Mouse (Mus musculus): ENCODE data around the gene Cbwd1. TPM values are rescaled to one million over a fixed set of nuclear protein-coding genes. Genes with fewer than 3 reads are reported as not detected.

Cbwd1 gene
- polyA plus RNA-seq (2017; shearing (Covaris generic)) = 10 to 100 TPM; 16.6 to 33.1 (median 21.7) TPM

- ATAC-seq = peak; percentile 99
Observed at GRCm38 (mm10) chr19:24961172-24961962, at the start of gene Cbwd1. TSS of gene Cbwd1 (minus strand) at chr19:24961610.

DNA sequence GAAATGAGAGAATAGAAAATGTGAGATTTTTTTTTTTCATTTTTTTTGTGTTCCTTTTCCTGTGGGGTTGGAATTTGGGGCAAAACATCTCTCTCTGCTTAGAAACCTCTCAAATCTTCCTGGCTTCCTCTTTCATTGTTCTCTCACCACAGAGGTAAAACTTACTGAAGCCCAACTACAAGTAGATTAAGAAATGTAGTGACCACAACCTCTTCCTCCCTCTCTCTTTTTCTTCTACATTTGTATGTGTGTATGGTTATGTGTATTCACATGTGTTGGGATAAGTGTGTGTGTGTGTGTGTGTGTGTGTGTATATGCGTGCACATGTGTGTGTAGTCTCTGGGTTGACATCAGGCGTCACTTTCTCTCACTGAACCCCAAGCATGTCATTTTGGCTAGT, 47.1 kb upstream of the Cbwd1 start:
- no peak for ATAC-seq

GRCm38 (mm10) chr19:25006686-25007085, 45.3 kb upstream of the Cbwd1 start:
- no peak for ATAC-seq

GRCm38 (mm10) chr19:25003810-25004209, 42.4 kb upstream of the Cbwd1 start:
- no peak for ATAC-seq

GRCm38 (mm10) chr19:25002828-25003227, 41.4 kb upstream of the Cbwd1 start:
- no peak for ATAC-seq

DNA sequence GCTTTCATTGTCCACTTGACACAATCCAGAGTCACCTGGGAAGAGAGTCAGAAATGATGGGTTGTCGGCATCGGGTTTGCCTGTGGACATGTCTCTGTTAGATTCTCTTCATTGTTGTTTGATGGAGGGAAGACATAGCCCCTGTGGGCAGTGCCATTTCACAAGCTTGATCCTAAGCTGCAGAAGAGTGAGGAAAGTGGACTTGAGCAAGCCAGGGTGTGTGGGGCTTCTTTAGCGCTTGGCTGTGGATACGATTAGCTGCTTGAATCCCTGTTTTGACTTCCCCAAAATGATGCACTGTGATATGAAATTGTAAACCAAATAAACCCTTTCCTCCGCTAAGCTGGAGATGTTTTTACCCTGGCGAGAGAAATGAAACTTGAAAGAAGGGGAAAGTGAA, 40.6 kb upstream of the Cbwd1 start:
- ATAC-seq = no peak

GRCm38 (mm10) chr19:25000153-25000552, 38.7 kb upstream of the Cbwd1 start:
- ATAC-seq = no peak

DNA sequence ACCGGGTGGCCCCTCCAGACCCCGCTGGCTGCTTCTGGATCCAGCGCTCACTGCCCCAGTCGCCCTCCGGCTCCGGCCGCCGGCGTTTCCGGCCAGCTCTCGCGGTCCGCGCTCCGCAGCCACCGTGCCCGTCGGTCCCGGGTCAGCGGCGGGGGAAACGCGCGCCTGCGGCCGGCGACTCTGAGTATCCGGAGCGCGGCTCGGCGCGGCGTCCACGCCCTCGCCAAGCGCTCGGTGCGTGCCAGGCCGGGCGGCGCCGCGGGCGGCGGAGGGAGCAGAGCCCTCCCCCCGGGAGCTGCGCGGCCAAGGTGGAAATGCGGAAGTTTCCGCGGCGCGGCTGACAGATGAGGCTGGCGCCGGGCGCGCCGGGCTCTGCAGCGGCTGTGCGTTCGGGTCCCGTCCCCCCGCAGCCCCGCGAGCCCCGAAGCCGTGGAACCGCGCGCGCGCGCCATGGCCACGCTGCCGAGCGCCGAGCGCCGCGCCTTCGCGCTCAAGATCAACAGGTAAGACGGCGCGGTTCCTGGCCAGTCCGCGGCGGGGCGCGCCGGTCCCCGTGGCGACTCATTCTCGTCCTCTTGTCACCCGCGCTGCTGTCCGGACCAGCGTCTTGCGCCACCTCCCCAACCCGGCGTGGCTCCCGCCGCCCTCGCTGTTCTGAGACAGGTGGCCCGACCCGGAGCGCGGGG, 37.9 kb upstream of the Cbwd1 start, which contains the start of gene Dock8:
Gene Dock8, plus strand, starts transcription at position 334 of the 686 bp plus-strand sequence.
- peak; percentile 76 for ATAC-seq

DNA sequence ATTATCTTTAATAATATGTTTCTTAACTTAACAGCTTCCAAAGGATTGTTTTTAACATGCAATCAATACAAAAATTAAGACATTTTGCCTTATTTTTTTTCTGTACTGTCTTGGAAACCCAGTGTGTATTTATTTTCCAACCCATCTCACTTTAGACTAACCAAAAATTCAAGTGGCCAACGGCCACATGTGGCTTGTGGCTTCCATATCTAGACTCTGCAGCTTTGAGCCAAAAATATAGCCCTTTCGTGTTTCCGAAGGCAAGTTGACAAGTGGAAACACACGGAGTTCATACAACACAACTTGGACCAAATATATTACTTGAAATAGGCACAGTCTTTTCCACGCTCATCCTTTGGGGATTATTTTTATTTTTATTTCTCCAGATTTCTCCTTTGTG, 37.2 kb upstream of the Cbwd1 start:
- ATAC-seq = no peak

DNA sequence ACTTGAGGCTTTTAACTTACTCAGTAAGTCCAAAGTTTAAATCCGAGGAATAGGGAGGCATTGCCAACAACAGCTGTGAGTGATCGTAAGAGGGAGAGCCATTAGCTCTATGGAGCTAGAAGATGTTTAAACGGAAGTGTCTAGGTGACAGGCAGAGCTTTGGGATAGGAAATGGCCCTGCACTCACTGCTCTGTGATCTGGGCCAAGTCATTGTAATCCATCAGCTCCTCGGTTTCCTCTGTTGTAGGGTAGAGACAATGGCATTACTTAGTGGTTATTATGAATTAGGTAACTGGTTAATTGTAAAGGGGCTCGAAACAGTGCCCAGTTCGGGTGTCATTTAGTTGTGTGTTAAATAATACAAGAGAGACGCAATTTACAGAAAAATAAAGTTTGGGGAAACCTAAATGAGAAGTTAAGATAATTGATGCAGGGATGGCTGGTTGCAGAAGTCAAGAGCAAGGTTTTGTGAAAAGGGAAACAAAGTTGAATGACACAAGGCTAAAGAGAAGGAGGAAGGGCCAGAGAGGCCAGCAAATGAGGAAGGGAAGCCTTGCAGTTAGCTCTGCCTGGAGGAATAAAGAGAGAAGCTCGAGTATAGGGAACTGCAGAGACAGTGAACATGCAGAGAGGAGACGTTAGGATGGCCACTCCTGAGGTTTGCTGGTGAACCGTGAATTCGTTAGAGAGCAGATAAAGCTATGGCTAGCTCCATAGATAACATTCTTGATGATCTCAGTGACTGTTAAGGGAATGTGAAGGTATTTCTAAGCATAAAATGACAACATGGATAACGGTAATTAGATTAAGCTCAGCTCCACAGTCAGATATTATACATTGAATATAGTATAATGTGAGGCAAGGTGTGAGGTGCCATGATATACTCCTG, 35.6 kb upstream of the Cbwd1 start:
- ATAC-seq = no peak

GRCm38 (mm10) chr19:24994900-24995299, 33.5 kb upstream of the Cbwd1 start:
- ATAC-seq = no peak

- ATAC-seq = no peak
Observed at GRCm38 (mm10) chr19:24993526-24993925, 32.1 kb upstream of the Cbwd1 start.

DNA sequence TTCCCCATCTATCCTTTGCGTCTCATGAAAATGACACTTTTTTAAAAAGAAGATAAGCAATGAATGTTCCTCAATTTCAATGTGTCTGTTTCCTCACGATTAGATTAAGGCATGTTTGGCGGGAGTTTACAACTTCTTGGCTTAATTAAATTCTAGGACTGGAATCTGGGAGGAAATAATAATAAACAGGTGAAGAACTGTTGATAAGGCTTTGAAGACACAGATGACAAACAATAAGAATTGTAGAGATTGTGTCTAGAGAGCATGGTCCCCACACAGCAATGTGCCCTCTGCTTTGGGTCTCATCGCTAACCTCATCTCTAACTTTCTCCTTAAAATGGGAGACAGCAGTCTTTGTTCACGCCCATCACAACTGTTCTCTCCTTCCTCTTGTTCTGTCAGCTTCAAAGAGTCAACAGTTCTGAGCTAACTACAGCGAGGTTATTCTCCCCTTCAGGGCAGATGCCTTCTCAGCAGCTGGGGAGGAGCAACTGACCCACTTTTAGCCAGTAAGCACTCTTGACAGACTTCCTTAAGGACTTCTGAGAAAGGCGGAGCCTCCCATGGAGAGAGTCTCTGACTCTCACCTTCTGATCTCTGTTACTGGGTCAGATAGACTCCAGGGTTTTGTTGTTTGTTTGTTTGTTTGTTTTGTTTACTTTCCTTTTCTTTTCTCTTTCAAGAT, 28.9 kb upstream of the Cbwd1 start:
- no peak for ATAC-seq

- no peak for ATAC-seq
Observed at GRCm38 (mm10) chr19:24988831-24989230, 27.4 kb upstream of the Cbwd1 start.

GRCm38 (mm10) chr19:24987355-24987754, 25.9 kb upstream of the Cbwd1 start:
- no peak for ATAC-seq

DNA sequence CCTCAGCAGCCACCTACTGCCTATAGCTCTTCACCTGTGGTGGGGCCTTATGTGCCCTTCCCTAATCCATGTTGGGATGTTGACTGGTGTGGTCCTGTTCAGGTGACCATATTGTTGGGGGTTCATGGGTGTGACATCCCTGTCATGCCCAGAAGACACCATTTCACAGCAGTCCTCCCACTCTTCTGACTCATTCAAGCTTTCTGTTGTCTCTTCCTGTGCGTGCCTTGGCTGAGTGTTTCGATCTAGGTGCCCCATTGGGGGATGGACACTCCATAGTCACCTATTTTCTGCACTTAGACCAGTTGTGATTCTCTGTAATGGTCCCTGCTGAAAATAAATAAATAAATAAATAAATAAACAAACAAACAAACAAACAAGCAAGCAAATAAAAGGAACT, 23.6 kb upstream of the Cbwd1 start:
- peak; percentile 73 for ATAC-seq

GRCm38 (mm10) chr19:24983857-24984498, 22.6 kb upstream of the Cbwd1 start:
- ATAC-seq = peak; percentile 71

DNA sequence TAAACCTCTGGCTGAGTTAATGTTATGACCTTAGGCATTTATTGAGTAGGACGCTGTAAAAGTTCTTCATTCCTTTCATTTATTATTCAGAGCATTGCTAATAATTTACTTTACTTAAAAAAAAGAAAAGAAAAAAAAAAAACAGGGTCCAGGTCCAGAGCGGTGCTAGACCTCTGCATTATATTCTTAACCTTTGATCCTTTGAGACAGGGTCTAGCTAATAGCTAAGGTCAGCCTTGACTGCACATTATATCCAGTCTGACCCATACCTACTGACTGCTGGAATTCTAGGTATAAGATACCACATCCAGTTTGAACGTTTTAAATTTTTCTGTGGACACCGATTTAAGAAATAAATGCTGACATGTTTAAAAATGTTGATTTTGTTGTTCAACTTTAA, 21.6 kb upstream of the Cbwd1 start:
- no peak for ATAC-seq

DNA sequence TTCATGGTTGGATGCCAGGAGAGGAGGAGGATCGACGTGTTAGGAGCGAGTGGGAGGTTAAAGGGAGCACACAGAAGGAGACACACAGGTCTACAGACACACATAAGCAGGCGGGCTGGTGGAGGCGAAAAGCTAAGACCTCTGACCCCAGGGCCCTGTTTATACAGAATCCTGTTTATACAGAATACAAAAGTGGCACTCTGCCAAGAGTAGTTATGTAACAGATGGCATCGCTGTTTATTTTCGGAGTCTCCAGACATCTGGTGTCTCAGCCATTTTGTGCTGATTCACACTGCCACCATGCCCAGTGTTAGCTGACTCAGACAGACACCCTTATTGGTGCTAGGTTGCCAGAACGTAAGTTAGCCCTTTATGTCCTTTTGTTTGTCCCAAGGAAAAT, 19.9 kb upstream of the Cbwd1 start:
- no peak for ATAC-seq

DNA sequence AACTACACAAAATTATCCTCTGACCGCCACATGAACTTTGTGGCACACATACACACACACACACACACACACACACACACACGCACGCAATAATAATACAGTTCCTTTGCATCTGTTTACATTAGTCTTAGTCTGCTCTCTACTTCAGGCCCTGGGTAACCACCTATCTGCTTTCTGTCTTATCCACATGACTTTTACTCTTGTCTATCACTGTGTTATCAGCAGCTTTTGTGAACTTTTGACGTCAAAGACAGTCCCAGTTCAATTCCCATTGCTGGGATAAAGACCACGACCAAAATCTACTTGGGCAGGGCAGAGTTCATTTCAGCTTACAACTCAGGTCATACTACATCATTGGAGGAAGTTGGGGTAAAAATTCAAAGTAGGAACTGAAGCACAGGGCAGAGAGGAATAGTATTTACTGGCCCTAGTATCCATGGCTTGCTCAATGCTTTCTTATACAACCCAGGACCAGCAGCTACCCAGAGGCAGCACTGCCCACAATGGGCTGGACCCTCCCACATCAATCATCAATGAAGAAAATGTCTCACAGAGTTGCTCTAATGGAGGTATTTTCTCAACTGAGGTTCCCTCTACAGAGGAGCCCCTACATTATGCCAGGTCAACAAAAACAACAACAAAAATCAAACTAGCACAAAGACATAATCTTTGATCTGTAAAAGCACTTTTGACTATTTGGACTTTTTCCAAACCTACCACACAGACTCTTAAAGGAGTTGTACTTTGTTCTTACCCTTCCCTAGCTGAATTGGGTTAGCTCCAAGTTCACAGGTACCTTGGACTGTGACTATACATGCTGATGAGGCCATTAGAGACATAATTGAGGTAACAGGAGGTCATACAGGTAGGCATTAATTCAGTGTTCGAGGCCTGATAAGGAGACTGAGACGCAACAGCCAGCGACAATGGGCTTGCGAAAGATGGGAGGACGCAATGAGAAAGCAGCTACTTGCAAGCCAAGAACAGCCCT, 17.7 kb upstream of the Cbwd1 start:
- ATAC-seq = no peak

DNA sequence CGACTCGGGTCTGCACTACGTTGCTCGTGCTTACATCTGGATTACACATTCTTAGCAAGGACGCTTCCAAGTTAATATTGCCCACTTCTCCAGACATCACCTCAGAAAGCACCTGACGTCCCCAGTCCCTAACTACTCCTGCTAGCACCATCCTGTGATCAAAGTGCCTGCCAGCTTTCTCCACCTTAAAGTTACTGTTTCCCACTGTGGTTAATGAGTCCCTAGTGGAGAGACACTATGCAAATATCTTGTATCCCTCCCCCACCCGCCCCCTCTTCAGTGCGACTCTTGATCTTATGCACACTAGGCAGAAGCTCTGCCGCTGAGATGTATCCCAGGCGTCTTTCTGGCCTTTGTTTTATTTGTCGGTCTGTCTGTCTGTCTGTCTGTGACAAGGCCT, 16.6 kb upstream of the Cbwd1 start:
- no peak for ATAC-seq
